Mouse (Mus musculus): ENCODE results near the gene Duoxa1.
"Not testable (repeated sequence)": the region's sequence is repeated elsewhere in the genome, so short reads cannot be mapped to it uniquely, and the experiment has no call there.

Duoxa1 gene

GRCm38 (mm10) chr2:122332222-122332621 lies 18.7 kb upstream of the Duoxa1 start:
- DNase-seq (ENCODE audit: extremely low spot score, low read depth, low spot score), result no peak

- not testable (repeated sequence) for DNase-seq (ENCODE audit: extremely low spot score, low read depth, low spot score)
These were observed 16.8 kb upstream of the Duoxa1 start for GRCm38 (mm10) chr2:122330317-122330716.

- DNase-seq (ENCODE audit: extremely low spot score, low read depth, low spot score), result no peak
These were observed 14.5 kb upstream of the Duoxa1 start for GRCm38 (mm10) chr2:122327986-122328385.

GRCm38 (mm10) chr2:122325361-122325760 lies 11.8 kb upstream of the Duoxa1 start:
- no peak for DNase-seq (ENCODE audit: extremely low spot score, low read depth, low spot score)

- DNase-seq (ENCODE audit: extremely low spot score, low read depth, low spot score), result no peak
These were observed 11.1 kb upstream of the Duoxa1 start for GRCm38 (mm10) chr2:122324586-122324985.

- no peak for DNase-seq (ENCODE audit: extremely low spot score, low read depth, low spot score)
These were observed 10.4 kb upstream of the Duoxa1 start for GRCm38 (mm10) chr2:122323960-122324359.

- DNase-seq (ENCODE audit: extremely low spot score, low read depth, low spot score), result no peak
These were observed 3.9 kb upstream of the Duoxa1 start for GRCm38 (mm10) chr2:122317384-122317783.

GRCm38 (mm10) chr2:122315372-122315771 lies 1.8 kb upstream of the Duoxa1 start, which contains the start of gene Duox1:
Gene Duox1, plus strand, starts transcription at chr2:122315672.
- no peak for DNase-seq (ENCODE audit: extremely low spot score, low read depth, low spot score)

- no peak for DNase-seq (ENCODE audit: extremely low spot score, low read depth, low spot score)
These were observed 660 bp downstream of the Duoxa1 start for GRCm38 (mm10) chr2:122312722-122313417.

GRCm38 (mm10) chr2:122311561-122311960 lies 2.0 kb downstream of the Duoxa1 start:
- no peak for DNase-seq (ENCODE audit: extremely low spot score, low read depth, low spot score)

- DNase-seq (ENCODE audit: extremely low spot score, low read depth, low spot score), result no peak
These were observed 3.9 kb downstream of the Duoxa1 start for GRCm38 (mm10) chr2:122309647-122310046.

- no peak for DNase-seq (ENCODE audit: extremely low spot score, low read depth, low spot score)
These were observed 7.3 kb downstream of the Duoxa1 start for GRCm38 (mm10) chr2:122306184-122306583.

- DNase-seq (ENCODE audit: extremely low spot score, low read depth, low spot score), result no peak
These were observed 8.2 kb downstream of the Duoxa1 start for GRCm38 (mm10) chr2:122305097-122305892.

- no peak for DNase-seq (ENCODE audit: extremely low spot score, low read depth, low spot score)
These were observed 9.0 kb downstream of the Duoxa1 start for GRCm38 (mm10) chr2:122304544-122304943.

GRCm38 (mm10) chr2:122302574-122303241 lies 10.8 kb downstream of the Duoxa1 start:
- peak; percentile 53 for DNase-seq (ENCODE audit: extremely low spot score, low read depth, low spot score)

GRCm38 (mm10) chr2:122301921-122302573 lies 11.5 kb downstream of the Duoxa1 start:
- DNase-seq (ENCODE audit: extremely low spot score, low read depth, low spot score), result no peak

GRCm38 (mm10) chr2:122301081-122301920 lies 12.2 kb downstream of the Duoxa1 start:
- DNase-seq (ENCODE audit: extremely low spot score, low read depth, low spot score), result no peak

GRCm38 (mm10) chr2:122300656-122301020 lies 12.9 kb downstream of the Duoxa1 start:
- DNase-seq (ENCODE audit: extremely low spot score, low read depth, low spot score), result no peak

- DNase-seq (ENCODE audit: extremely low spot score, low read depth, low spot score), result no peak
These were observed 13.4 kb downstream of the Duoxa1 start for GRCm38 (mm10) chr2:122299911-122300655.
